Mouse (Mus musculus) frontal cortex, postnatal 25 days (tissue): ENCODE data around the gene Actl11.
A peak's percentile ranks its signal among the peaks of the same experiment; 100 is the strongest.

ENCODE experiments used
- DNase-seq, 2 experiments: peaks; one replicate each; pipeline ENCODE4 v3.0.0; 2022; ENCODE audit warnings: low spot score in 2 of 2

Gene Actl11

GRCm38 (mm10) chr9:107919441-107919840 is 8.8 kb upstream of the Actl11 start:
- no peak for DNase-seq

- DNase-seq: no peak
Measured at GRCm38 (mm10) chr9:107923021-107923420, 5.2 kb upstream of the Actl11 start.

- no peak for DNase-seq
Measured at GRCm38 (mm10) chr9:107923956-107924355, 4.3 kb upstream of the Actl11 start.

GRCm38 (mm10) chr9:107925251-107925650 is 3.0 kb upstream of the Actl11 start:
- no peak for DNase-seq

- DNase-seq: no peak
Measured at GRCm38 (mm10) chr9:107926920-107927420, 1.3 kb upstream of the Actl11 start.

- no peak for DNase-seq
Measured at GRCm38 (mm10) chr9:107927749-107928148, 520 bp upstream of the Actl11 start.

GRCm38 (mm10) chr9:107932221-107932620 is 4.0 kb downstream of the Actl11 start:
- DNase-seq: no peak

GRCm38 (mm10) chr9:107934146-107934545 is 5.9 kb downstream of the Actl11 start:
- DNase-seq: no peak

GRCm38 (mm10) chr9:107935374-107935773 is 7.1 kb downstream of the Actl11 start, which contains the start of gene Camkv:
Gene Camkv, plus strand, starts transcription at chr9:107935674.
- no peak for DNase-seq

GRCm38 (mm10) chr9:107935790-107936214 is 7.5 kb downstream of the Actl11 start:
- DNase-seq: peak; percentile 35 to 42

- DNase-seq: peak; percentile 42 to 48
Measured at GRCm38 (mm10) chr9:107936215-107936822, 8.1 kb downstream of the Actl11 start.

GRCm38 (mm10) chr9:107936831-107937230 is 8.6 kb downstream of the Actl11 start:
- DNase-seq: no peak

- DNase-seq: no peak
Measured at GRCm38 (mm10) chr9:107947241-107948194, 19.2 kb downstream of the Actl11 start.

- DNase-seq: no peak
Measured at GRCm38 (mm10) chr9:107949184-107949921, 21.1 kb downstream of the Actl11 start.

GRCm38 (mm10) chr9:107949922-107950235 is 21.6 kb downstream of the Actl11 start, which contains the start of gene Traip:
Gene Traip, plus strand, starts transcription at chr9:107950136.
- DNase-seq: no peak

- peak; percentile 75 to 86 for DNase-seq
Measured at GRCm38 (mm10) chr9:107950460-107951355, 22.4 kb downstream of the Actl11 start.

- no peak for DNase-seq
Measured at GRCm38 (mm10) chr9:107955613-107956289, 27.5 kb downstream of the Actl11 start.

- no peak for DNase-seq
Measured at GRCm38 (mm10) chr9:107957141-107957540, 28.9 kb downstream of the Actl11 start.

GRCm38 (mm10) chr9:107959896-107960295 is 31.6 kb downstream of the Actl11 start:
- DNase-seq: no peak

- DNase-seq: no peak
Measured at GRCm38 (mm10) chr9:107960928-107961327, 32.7 kb downstream of the Actl11 start.
